Mouse (Mus musculus) hindbrain, postnatal 0 days (tissue): ENCODE measurements around the gene Scgn. TPM values are rescaled to one million over a fixed set of nuclear protein-coding genes. Genes with fewer than 3 reads are reported as not detected.

Experiments used
- ATAC-seq: fragments of 200-750 bp; cut with Nextera tagmentation; 2 replicates; pipeline ENCODE4 v1.8.0; 2017; ENCODE audit warnings: mild to moderate bottlenecking, moderate TSS enrichment, moderate library complexity
- DNase-seq: peaks from one replicate; pipeline ENCODE4 v3.0.0-alpha.2; 2015; ENCODE audit warnings: low spot score
- H3K27ac ChIP-seq: fragments of 300-500 bp; sonication (generic); 2 replicates; pipeline ENCODE4 v1.5.1; 2014; ENCODE audit warnings: mild to moderate bottlenecking
- H3K27me3 ChIP-seq: fragments of 300-500 bp; sonication (generic); 2 replicates; pipeline ENCODE4 v1.6.1; 2014; ENCODE audit warnings: low read length, mixed read lengths; ENCODE audit not compliant: insufficient read depth
- H3K36me3 ChIP-seq: fragments of 300-500 bp; sonication (generic); 2 replicates; pipeline ENCODE4 v1.6.1; 2014; ENCODE audit warnings: low read length, mixed read lengths; ENCODE audit not compliant: insufficient read depth
- H3K4me1 ChIP-seq: fragments of 300-500 bp; sonication (generic); 2 replicates; pipeline ENCODE4 v1.6.1; 2014; ENCODE audit warnings: antibody characterized with exemption, low read length, mixed read lengths; ENCODE audit not compliant: insufficient read depth
- H3K4me2 ChIP-seq: fragments of 300-500 bp; sonication (generic); 2 replicates; pipeline ENCODE4 v1.6.1; 2014; ENCODE audit warnings: low read depth, mild to moderate bottlenecking, low read length, moderate library complexity, mixed read lengths
- H3K4me3 ChIP-seq: fragments of 300-500 bp; sonication (generic); 2 replicates; pipeline ENCODE4 v1.5.1; 2014; ENCODE audit warnings: low read length
- H3K9ac ChIP-seq: fragments of 300-500 bp; sonication (generic); replicated peaks from 2 replicates; pipeline ENCODE4 v1.6.1; 2014; ENCODE audit warnings: mild to moderate bottlenecking, low read length, moderate library complexity, mixed read lengths
- H3K9me3 ChIP-seq: fragments of 300-500 bp; sonication (generic); 2 replicates; pipeline ENCODE4 v1.6.1; 2016; ENCODE audit warnings: low read length, mixed read lengths
- CTCF ChIP-seq: IDR thresholded peaks from 2 replicates; pipeline ENCODE4 v1.5.1; 2016; ENCODE audit warnings: antibody characterized with exemption, control low read depth, low read depth
- WGBS: fragments of 180-500 bp; shearing (Covaris S2); extraction: QIAGEN DNeasy Blood & Tissue Kit; methylation state at CpG from one replicate; pipeline ENCODE4 v1.1.7; 2014; 5-methylcytosine and 5-hydroxymethylcytosine counted together
- polyA plus RNA-seq: library from polyadenylated mRNA; unstranded; fragments of >200 nt; fragmentation: Nextera tagmentation; extraction: Ambion mirVana; gene quantifications from 2 replicates; pipeline ENCODE4 v1.2.1, GENCODE M21; 2015
- total RNA-seq: library from RNA; depleted of rRNA; stranded (reverse); fragments of >200 nt; gene quantifications from 2 replicates; pipeline ENCODE4 v1.2.3, GENCODE M21; 2014

Scgn gene
- total and polyA plus RNA-seq, 2 experiments from 2014 or later: 0.42 to 1.1 TPM

DNA sequence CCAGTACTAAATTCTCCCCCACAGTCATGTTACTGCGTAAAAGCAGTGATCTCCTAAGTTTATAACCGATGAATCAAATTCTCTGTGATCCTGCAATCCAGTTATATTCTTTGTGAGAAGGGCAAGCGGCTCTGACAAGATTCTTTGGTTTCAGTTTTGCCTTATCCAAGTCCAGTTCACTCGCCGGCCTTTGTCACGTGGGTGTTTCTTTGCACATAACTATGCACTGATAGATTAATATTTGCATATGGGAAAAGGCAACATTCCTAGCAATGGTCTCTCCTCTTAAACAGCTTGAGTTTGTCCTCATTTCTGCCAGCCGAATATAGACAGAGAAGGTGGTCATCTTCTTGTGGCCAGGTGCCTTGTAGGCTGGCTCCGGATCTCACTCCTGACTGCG, 60.6 kb downstream of the Scgn start:
- ATAC-seq: no peak

DNA sequence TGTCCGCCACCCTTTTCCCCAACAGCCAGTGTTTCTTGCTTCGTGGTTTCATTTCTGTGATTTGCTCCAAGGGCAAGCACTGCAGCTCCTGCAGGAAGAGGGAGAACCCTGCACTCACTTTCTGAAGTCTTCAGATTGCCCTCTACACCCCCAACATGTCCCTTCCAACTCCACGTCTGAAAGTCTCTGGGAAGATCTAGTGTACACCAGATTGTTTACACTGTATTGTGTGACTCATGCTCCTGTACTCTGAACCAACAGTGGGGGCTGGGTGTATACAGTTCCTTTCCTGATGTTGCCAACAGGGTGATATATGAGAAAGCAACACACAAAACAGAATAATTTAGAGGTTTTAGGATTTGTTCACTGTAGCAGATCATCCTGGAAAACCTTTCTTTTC, 62.4 kb downstream of the Scgn start:
- H3K4me2 ChIP-seq: no peak overlapping the region
- no peak for TF ChIP-seq CTCF
- ATAC-seq (no peak), DNase-seq (no peak)
- H3K9ac ChIP-seq: no peak overlapping the region
- H3K27ac ChIP-seq: no peak overlapping the region
- H3K9me3 ChIP-seq: no peaks in the 10 kb centered on the region
- no peaks in the 10 kb centered on the region for H3K27me3 ChIP-seq
- H3K4me3 ChIP-seq: no peak overlapping the region
- no peaks in the 10 kb centered on the region for H3K36me3 ChIP-seq
- H3K4me1 ChIP-seq: no peaks in the 10 kb centered on the region
- 81% methylated on average over 3 of the region's 3 CpGs for WGBS

More for the DNA sequence above, 60.6 kb downstream of the Scgn start:
- no peak overlapping the region for H3K9ac ChIP-seq
- H3K4me1 ChIP-seq: no peaks in the 10 kb centered on the region
- no peaks in the 10 kb centered on the region for H3K36me3 ChIP-seq
- no peak for DNase-seq
- H3K27ac ChIP-seq: no peak overlapping the region
- 93% methylated on average over 9 of the region's 9 CpGs for WGBS
- H3K9me3 ChIP-seq: no peaks in the 10 kb centered on the region
- no peak overlapping the region for H3K4me3 ChIP-seq
- no peak overlapping the region for H3K4me2 ChIP-seq
- no peak for TF ChIP-seq CTCF
- H3K27me3 ChIP-seq: no peaks in the 10 kb centered on the region

DNA sequence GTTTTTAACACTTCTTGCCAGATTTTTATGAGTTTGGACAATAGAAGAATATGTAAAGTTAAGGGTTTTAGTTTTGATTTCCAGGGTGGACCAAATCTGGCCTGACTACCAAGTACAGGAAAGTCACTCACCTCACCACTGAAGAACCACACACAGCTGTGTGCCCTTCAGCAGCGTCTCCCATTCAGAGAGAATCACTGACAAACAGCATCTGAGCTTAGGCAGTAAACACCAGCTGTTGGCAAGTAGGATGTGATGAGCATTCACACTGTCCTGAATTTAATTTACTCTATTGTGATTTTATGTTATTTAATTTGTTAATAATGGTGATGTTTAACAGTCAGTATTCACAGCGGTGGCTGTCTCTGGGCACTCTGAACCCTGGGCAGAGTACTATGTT, 65.2 kb downstream of the Scgn start:
- no peak for DNase-seq
- no peaks in the 10 kb centered on the region for H3K4me1 ChIP-seq
- no peak for TF ChIP-seq CTCF
- no peak overlapping the region for H3K27ac ChIP-seq
- H3K36me3 ChIP-seq: no peaks in the 10 kb centered on the region
- H3K4me3 ChIP-seq: no peak overlapping the region
- no peak overlapping the region for H3K9ac ChIP-seq
- no peak for ATAC-seq
- no peaks in the 10 kb centered on the region for H3K27me3 ChIP-seq
- whole genome bisulfite sequencing: 72% methylated on average over 2 of the region's 2 CpGs
- no peak overlapping the region for H3K4me2 ChIP-seq
- no peaks in the 10 kb centered on the region for H3K9me3 ChIP-seq

DNA sequence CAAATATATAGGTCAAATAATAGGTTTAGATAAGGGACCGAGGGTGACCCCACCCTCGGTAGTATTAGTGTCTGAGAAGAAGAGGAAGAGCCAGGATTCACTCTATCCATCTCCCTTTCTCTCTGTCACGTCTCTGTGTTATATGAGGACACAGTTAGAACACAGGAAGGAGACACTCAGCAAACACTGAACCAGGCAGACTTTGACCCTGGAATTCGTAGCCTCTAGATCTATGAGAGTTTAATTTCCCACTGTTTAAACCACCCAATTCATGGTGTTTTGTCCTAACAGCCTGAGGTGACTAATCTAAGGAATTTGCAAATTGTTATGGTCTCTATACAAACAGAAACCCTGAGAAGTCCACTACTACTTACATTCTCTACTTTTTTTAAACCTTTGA, 73.3 kb downstream of the Scgn start:
- H3K4me1 ChIP-seq: no peaks in the 10 kb centered on the region
- H3K27ac ChIP-seq: no peak overlapping the region
- 83% methylated on average over 4 of the region's 4 CpGs for WGBS
- H3K4me3 ChIP-seq: no peak overlapping the region
- no peaks in the 10 kb centered on the region for H3K9me3 ChIP-seq
- no peak for TF ChIP-seq CTCF
- H3K9ac ChIP-seq: no peak overlapping the region
- H3K27me3 ChIP-seq: no peaks in the 10 kb centered on the region
- no peak overlapping the region for H3K4me2 ChIP-seq
- no peaks in the 10 kb centered on the region for H3K36me3 ChIP-seq
- ATAC-seq: no peak
- DNase-seq: no peak

DNA sequence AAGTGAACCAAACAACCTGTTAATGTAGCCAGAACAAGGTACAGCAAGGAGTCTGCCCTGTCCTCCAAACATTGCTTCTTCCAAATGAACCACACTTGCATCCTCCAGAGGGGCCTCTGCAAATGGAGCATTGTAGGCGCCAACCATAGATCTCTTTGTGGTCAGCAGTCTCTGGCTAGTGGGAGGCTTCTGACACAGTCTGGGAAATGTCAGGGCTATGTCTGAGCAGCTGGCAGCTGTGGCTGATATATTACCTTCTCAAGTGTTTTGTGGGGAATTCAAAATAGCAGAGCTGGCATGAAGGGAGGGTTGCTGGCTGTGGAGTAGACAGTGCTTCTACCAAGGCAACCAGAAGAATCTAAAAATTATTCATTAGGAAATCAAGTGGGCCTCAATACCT, 74.9 kb downstream of the Scgn start:
- no peak for TF ChIP-seq CTCF
- H3K4me2 ChIP-seq: no peak overlapping the region
- no peak overlapping the region for H3K27ac ChIP-seq
- H3K27me3 ChIP-seq: no peaks in the 10 kb centered on the region
- no peaks in the 10 kb centered on the region for H3K36me3 ChIP-seq
- ATAC-seq: no peak
- no peaks in the 10 kb centered on the region for H3K9me3 ChIP-seq
- 80% methylated on average over 1 of the region's 1 CpGs for WGBS
- H3K4me1 ChIP-seq: no peaks in the 10 kb centered on the region
- DNase-seq: no peak
- no peak overlapping the region for H3K9ac ChIP-seq
- no peak overlapping the region for H3K4me3 ChIP-seq

DNA sequence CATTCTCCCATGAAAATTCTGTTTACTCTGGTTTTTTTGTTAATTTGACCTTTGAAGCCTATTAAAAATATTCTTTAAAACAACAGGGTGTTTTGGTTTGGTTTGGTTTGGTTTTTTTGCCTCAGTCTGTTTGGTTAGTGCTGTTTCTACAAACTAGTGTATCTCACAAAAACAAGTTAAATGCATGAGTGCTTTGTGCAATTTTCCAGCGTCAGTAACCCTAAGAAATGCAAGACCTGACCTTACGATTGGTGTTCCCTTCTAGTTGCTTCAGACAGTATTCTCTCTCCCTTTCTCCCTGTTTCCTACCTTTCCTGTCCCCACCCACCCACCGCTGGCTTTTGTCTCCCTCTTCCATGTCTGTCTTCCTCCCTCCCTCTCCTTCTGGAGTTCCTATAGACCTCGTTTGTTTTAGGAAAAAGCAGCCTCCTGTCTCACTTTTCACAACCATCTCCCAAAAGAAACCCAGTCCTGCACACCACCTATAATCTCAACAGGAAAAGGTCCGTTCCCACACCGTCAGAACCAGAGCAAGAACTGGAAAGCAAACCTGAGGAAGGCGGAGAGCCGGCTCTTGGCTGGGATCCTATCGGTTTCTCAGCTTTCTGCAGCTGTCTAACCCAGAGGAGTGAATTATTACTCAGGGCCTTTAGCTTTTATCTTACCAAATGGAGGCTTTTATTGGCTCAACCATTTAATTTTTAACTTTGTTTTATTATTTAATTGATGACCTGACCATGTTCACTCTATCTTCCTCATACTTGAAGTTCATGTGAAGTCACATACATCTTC, 76.4 kb downstream of the Scgn start, which contains the start of gene Slc17a4:
Gene Slc17a4, minus strand, starts transcription at position 634 of the 792 bp plus-strand sequence.
- H3K27ac ChIP-seq: no peak within 1 kb of the TSS
- DNase-seq: no peak
- TF ChIP-seq CTCF: no peak
- no peaks in the 10 kb centered on the region for H3K9me3 ChIP-seq
- ATAC-seq: no peak
- WGBS: 70% methylated on average over 9 of the region's 9 CpGs
- no peaks in the 10 kb centered on the region for H3K36me3 ChIP-seq
- no peaks in the 10 kb centered on the region for H3K27me3 ChIP-seq
- H3K4me1 ChIP-seq: no peaks in the 10 kb centered on the region
- no peak within 1 kb of the TSS for H3K9ac ChIP-seq
- H3K4me3 ChIP-seq: no peak within 1 kb of the TSS
- no peak within 1 kb of the TSS for H3K4me2 ChIP-seq

DNA sequence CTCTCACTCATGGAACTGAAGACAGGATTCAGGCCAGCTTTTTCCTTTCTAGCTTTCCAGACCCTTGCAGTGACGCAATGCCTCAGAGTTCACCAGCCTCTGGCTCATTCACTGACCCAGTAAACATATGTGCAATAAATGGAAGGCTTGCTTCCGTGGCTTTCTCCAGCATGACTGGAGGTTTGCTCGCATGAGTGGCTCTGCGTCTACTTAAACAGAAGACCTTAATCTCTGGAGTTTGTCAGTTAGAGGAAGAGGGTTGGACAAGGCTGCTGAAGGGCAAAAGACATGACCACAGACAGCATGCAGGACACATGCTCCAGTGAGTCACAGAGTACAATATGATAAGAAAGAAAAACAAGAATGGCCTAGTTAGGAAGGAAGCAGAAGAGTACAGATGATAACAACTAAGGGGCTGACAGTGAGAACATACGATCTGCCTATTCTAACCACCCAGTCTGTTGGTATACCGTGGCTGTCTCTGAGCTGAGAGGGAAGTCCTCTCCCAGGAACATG, 77.2 kb downstream of the Scgn start:
- ATAC-seq (0 out of 2 replicates have a peak, but pooled peaks have one; percentile 10), DNase-seq (no peak)
- no peak for TF ChIP-seq CTCF
- Histone ChIP-seq H3K4me1 (no peaks in the 10 kb centered on the region), H3K9me3 (no peaks in the 10 kb centered on the region), H3K36me3 (no peaks in the 10 kb centered on the region), H3K4me2 (no peak overlapping the region), H3K4me3 (no peak overlapping the region), H3K27me3 (no peaks in the 10 kb centered on the region), H3K27ac (no peak overlapping the region), H3K9ac (no peak overlapping the region)
- 56% methylated on average over 6 of the region's 6 CpGs for WGBS
